In genomic region chr10:120377795-120378194, GRCm38 (mm10) we compare ENCODE assay signal across 9 mouse cellular contexts.
DNase-seq lines count a peak whose midpoint lies in the region; ATAC-seq and TF ChIP-seq lines count a peak whose summit lies in the region.
"Had no signal": no experiment of that assay in that cellular context is flagged by ENCODE, and none has a peak within 500 bp of the region (broad histone marks: within the 10 kb centered on the region; RNA-seq: fewer than 3 reads in every experiment).

No protein-coding gene starts in this region.

- no peaks in the 10 kb centered on the region for H3K9me3 ChIP-seq in heart, embryonic 14.5 days (ENCODE audit: control insufficient read depth, low read length)
- no peaks in the 10 kb centered on the region for H3K9me3 ChIP-seq in lung, postnatal 0 days (ENCODE audit: low read length)
- no peaks in the 10 kb centered on the region for H3K9me3 ChIP-seq in stomach, embryonic 15.5 days

- TF ChIP-seq CTCF in lung, postnatal 0 days (IDR thresholded peaks at IDR 0.05), result no peak

- 44% methylated on average over 3 of the region's 3 CpGs for WGBS in heart, embryonic 14.5 days
- WGBS in lung, postnatal 0 days, result 10% methylated on average over 3 of the region's 3 CpGs
- 65% methylated on average over 3 of the region's 3 CpGs for WGBS in stomach, embryonic 15.5 days

- no peaks in the 10 kb centered on the region for H3K27me3 ChIP-seq in heart, embryonic 14.5 days (ENCODE audit: control insufficient read depth, insufficient read depth, low read length)
- H3K27me3 ChIP-seq in lung, postnatal 0 days (replicated peaks; ENCODE audit: insufficient read depth, low read length), result no peaks in the 10 kb centered on the region
- H3K27me3 ChIP-seq in stomach, embryonic 15.5 days (replicated peaks), result no peaks in the 10 kb centered on the region

- H3K27ac ChIP-seq in heart, embryonic 14.5 days (replicated peaks in 1 of 2; ENCODE audit: control insufficient read depth in 1 of 2, insufficient read depth in 1 of 2, low read depth in 2 of 2, low read length in 2 of 2), result peak overlapping the region in 1 of 2 experiments; percentile 63; a peak in 1 of 4 replicates
- H3K27ac ChIP-seq in lung, postnatal 0 days (ENCODE audit: low read length), result no peak overlapping the region
- H3K27ac ChIP-seq in stomach, embryonic 15.5 days, result peak overlapping the region; percentile 41; the same call in 1 of the 2 replicates

- peak overlapping the region; percentile 6; the same call in 1 of the 2 replicates for H3K9ac ChIP-seq in heart, embryonic 14.5 days (ENCODE audit: low read length)
- H3K9ac ChIP-seq in lung, postnatal 0 days (replicated peaks; ENCODE audit: low read depth), result no peak overlapping the region
- H3K9ac ChIP-seq in stomach, embryonic 15.5 days, result no peak overlapping the region

- H3K4me2 ChIP-seq in heart, embryonic 14.5 days (ENCODE audit: low read length), result peak overlapping the region; percentile 60
- H3K4me2 ChIP-seq in lung, postnatal 0 days (replicated peaks; ENCODE audit: low read depth, low read length), result peak overlapping the region; percentile 39
- peak overlapping the region; percentile 22; the same call in 1 of the 2 replicates for H3K4me2 ChIP-seq in stomach, embryonic 15.5 days

- H3K36me3 ChIP-seq in heart, embryonic 14.5 days (ENCODE audit: control insufficient read depth, insufficient read depth, low read length), result no peaks in the 10 kb centered on the region
- no peaks in the 10 kb centered on the region for H3K36me3 ChIP-seq in lung, postnatal 0 days (ENCODE audit: insufficient read depth, low read length)
- H3K36me3 ChIP-seq in stomach, embryonic 15.5 days, result no peaks in the 10 kb centered on the region

- ATAC-seq in heart, embryonic 14.5 days (ENCODE audit: insufficient number of reproducible peaks, insufficient read depth, low FRiP score, low read depth), result no peak
- ATAC-seq in lung, postnatal 0 days, result peak; percentile 33
- peak; percentile 37; the same call in 1 of the 2 replicates for ATAC-seq in granulocyte monocyte progenitor cell, adult 5-6 weeks (replicated peaks; ENCODE audit: poor library complexity, severe bottlenecking)
- ATAC-seq in stomach, embryonic 15.5 days (ENCODE audit: insufficient read depth, low FRiP score, low read depth), result no peak
- ATAC-seq: CD4-positive, CD25-positive, alpha-beta regulatory T cell, adult 4 months had no signal

- TF ChIP-seq EP300 in lung, postnatal 0 days (IDR thresholded peaks at IDR 0.05), result no peak

- H3K4me3 ChIP-seq in heart, embryonic 14.5 days (ENCODE audit: control insufficient read depth in 1 of 2, insufficient read depth in 1 of 2, low read depth in 1 of 2, low read length in 2 of 2), result peak overlapping the region in 1 of 2 experiments; percentile 25; a peak in 2 of 4 replicates
- peak overlapping the region; percentile 0; the same call in 1 of the 2 replicates for H3K4me3 ChIP-seq in lung, postnatal 0 days (ENCODE audit: low read depth, low read length)
- H3K4me3 ChIP-seq in stomach, embryonic 15.5 days (replicated peaks), result no peak overlapping the region

- no peak for DNase-seq in heart, adult 8-10 months (ENCODE audit: low spot score)
- DNase-seq in lung, postnatal 0 days (ENCODE audit: low spot score), result no peak
- no peak for DNase-seq in lung, postnatal 36 days
- no peak for DNase-seq in thymus, postnatal 0 days (ENCODE audit: low spot score)
- DNase-seq in frontal cortex, postnatal 14 days (ENCODE audit: low spot score in 2 of 2), result no peak

- H3K4me1 ChIP-seq in heart, embryonic 14.5 days (ENCODE audit: control insufficient read depth in 2 of 2, insufficient read depth in 2 of 2, low read length in 2 of 2), result peaks cover 16 to 22% of the 10 kb centered on the region in 2 experiments
- peaks cover 4% of the 10 kb centered on the region; the same call in 1 of the 2 replicates for H3K4me1 ChIP-seq in lung, postnatal 0 days (ENCODE audit: insufficient read depth, low read depth, low read length)
- peaks cover 9% of the 10 kb centered on the region for H3K4me1 ChIP-seq in stomach, embryonic 15.5 days

Comparison
In these comparisons a context has a peak if more than half of its experiments do, and no peak if none do; other contexts are left out.
1. ATAC-seq: peak in lung, postnatal 0 days (single experiment) and granulocyte monocyte progenitor cell, adult 5-6 weeks (single experiment); none in heart, embryonic 14.5 days (single experiment) and stomach, embryonic 15.5 days (single experiment).
2. Peak in every context shown above with its lines, with median percentiles within 50 percentile points of each other: H3K4me2 ChIP-seq.